Mouse (Mus musculus) gastrocnemius, adult 2 months (tissue): Measurements from ENCODE around the gene Ubald2. TPM values are rescaled to one million over a fixed set of nuclear protein-coding genes. Genes with fewer than 3 reads are reported as not detected.

Experiments
- DNase-seq: peaks from one replicate; pipeline ENCODE4 v3.0.0; 2022
- H3K27ac ChIP-seq: fragments of 200-600 bp; 2 replicates; pipeline ENCODE4 v1.8.1; 2022; ENCODE audit warnings: mild to moderate bottlenecking
- H3K4me3 ChIP-seq: fragments of 200-600 bp; 2 replicates; pipeline ENCODE4 v1.8.1; 2022; ENCODE audit warnings: mild to moderate bottlenecking, moderate library complexity
- CTCF ChIP-seq: fragments of 200-600 bp; IDR thresholded peaks from 2 replicates; pipeline ENCODE4 v1.8.1; 2022; ENCODE audit warnings: antibody characterized with exemption, mild to moderate bottlenecking, moderate library complexity
- intact Hi-C: fragments of 180-260 bp; cut with DNase I; formaldehyde crosslinking; loops from one replicate; pipeline ENCODE4 v1.15.1; 2025
- total RNA-seq, 2 experiments: library from RNA; stranded (reverse); gene quantifications; 2 replicates each; pipeline ENCODE4 v1.2.3; 2021

The Ubald2 gene
- total RNA-seq, 2 experiments from 2014 or later, result 38.7 to 50.9 TPM

GRCm38 (mm10) chr11:116430723-116431427, 3.0 kb upstream of the Ubald2 start:
- peak; percentile 11 for DNase-seq
- TF ChIP-seq CTCF, result no peak
- intact Hi-C loops, result loop anchor here (2.0 to 5.0 kb wide), 2 partner anchors 16 to 34 kb away; no protein-coding TSS in a partner anchor
- no peak overlapping the region for H3K27ac ChIP-seq
- no peak overlapping the region for H3K4me3 ChIP-seq

GRCm38 (mm10) chr11:116431428-116432077, 2.3 kb upstream of the Ubald2 start:
- H3K4me3 ChIP-seq, result no peak overlapping the region
- intact Hi-C loops, result loop anchor here (2.0 to 5.0 kb wide), 2 partner anchors 17 to 34 kb away; no protein-coding TSS in a partner anchor
- no peak overlapping the region for H3K27ac ChIP-seq
- no peak for TF ChIP-seq CTCF
- no peak for DNase-seq

DNA sequence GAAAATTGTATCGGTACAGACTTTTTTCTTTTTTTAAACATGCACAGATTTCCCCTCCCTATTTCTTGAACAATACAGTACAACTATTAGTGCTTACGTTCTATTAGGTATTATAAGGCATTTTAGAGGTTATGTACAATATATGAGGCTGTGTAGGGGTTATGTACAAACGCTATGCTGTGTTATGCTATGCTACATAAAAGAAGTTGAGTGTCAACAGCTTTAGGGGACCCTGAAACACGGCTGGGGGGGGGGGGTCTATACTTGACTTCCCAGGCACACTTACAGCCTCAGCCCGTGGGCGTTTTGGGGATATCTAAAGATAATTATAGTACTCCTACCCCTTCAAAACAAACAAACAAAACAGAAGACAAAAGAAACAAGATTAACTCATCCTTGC, 1.8 kb upstream of the Ubald2 start:
- no peak for TF ChIP-seq CTCF
- Histone ChIP-seq H3K4me3 (no peak overlapping the region), H3K27ac (no peak overlapping the region)
- intact Hi-C loops, result loop anchor here (5.0 kb wide), 1 partner anchor 35 kb away; no protein-coding TSS in a partner anchor
- DNase-seq, result no peak

- DNase-seq, result no peak
- TF ChIP-seq CTCF, result no peak
- intact Hi-C loops, result loop anchor here (5.0 kb wide), 1 partner anchor 35 kb away; no protein-coding TSS in a partner anchor
- Histone ChIP-seq H3K27ac (no peak overlapping the region), H3K4me3 (no peak overlapping the region)
Measured at GRCm38 (mm10) chr11:116432593-116433355, 1.1 kb upstream of the Ubald2 start.

DNA sequence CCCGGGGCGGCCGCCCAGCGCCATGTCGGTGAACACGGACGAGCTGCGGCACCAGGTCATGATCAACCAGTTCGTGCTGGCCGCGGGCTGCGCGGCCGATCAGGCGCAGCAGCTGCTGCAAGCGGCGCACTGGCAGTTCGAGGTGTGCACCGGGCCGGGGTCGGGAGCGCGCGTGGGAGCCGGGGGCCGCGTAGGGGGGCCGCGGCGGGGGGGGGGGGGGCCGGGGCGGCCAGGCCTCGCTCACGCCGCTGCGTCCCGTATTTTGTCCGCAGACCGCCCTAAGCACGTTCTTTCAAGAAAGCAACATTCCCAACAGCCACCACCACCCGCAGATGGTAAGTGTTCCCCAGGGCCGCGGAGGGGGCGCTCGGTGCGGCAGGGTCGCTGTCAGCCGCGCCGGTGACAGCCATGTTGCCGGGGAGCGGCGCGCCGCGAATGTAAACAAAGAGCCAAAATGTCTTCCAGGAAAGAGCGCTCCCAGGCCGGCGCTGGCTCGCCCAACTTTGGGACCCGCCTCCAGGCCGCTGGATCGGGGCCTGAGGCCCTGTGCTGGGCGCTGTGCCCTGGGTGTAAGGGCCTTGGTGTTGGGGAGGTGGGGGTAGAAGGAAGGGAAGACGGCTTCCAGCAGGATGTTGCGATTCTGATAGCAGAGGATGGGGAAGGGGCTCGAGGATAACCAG, 533 bp downstream of the Ubald2 start:
- TF ChIP-seq CTCF, result no peak
- Histone ChIP-seq H3K4me3 (peak overlapping the region; percentile 70), H3K27ac (peak overlapping the region; percentile 95)
- intact Hi-C loops, result loop anchor here (5.0 kb wide), 1 partner anchor 37 kb away; no protein-coding TSS in a partner anchor
- peak; percentile 90 for DNase-seq

DNA sequence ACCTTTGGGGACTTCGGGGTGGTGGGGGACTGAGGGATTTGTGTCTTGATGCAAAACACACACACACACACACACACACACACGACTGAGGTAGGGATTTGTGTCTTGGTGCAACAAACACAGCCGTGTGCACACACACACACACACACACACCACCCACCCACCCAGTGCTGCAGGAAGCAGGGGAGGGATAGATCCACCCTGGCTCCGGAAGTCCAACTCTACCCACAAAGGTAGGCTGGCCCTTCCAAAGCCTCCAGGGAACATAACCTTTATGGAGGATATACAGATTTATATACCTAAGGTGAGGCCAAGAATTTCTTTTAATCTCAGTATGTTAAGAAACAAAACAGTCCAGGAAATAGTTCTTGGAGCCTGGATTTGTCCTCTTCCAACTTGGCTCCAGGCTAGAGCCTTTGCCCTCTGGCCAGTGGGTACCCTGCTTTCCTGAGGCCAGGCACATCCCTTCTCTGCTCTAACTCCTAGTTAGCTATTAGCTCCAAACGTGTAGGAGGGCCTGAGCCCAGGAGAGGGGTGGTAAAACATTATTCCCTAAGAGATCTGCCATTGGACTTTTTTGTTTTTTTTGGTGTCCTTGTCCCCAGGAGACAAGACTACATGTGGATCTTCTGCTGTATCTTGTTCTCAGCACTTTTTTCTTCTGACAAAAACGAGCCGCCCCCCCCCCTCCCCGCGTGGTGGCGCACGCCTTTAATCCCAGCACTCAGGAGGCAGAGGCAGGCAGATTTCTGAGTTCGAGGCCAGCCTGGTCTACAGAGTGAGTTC, 1.3 kb downstream of the Ubald2 start:
- DNase-seq, result no peak
- Histone ChIP-seq H3K27ac (peak overlapping the region; percentile 95), H3K4me3 (peak overlapping the region; percentile 70)
- TF ChIP-seq CTCF, result no peak
- intact Hi-C loops, result loop anchor here (5.0 kb wide), 2 partner anchors 38 to 48 kb away; no protein-coding TSS in a partner anchor

DNA sequence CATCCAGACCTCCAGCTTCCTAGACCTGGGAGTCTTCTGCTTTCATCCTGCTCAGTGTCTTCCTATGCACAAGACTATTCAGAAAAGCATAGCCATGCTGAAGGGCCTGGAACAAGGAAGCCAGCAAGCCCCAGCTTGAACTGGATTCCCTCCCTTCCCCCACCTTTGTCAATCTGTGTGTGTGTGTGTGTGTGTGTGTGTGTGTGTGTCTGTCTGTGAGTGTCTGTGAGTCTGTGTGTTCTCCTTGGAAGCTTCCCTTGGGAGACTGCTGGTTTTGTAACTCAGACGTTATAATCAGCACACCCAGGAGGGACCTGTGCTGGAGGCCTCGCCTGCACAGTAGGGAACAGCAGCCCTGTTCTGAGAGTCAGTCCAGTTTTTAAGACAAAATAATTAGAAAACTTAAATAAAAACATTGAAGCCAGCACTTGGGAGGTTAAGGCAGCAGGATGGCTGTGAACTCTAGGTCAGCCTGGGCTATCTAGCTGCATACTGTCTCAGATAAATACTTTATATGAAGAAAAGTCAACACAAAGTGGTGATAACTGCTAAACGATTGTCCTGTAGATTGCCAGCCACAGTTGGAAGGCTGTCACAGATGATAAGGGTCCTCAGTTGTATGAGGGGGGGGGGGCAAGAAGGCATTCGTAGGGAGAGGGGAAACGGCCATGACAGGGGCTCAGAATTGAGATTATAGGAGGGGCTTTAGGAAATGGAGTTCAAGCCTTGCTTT, 2.3 kb downstream of the Ubald2 start:
- no peak for TF ChIP-seq CTCF
- intact Hi-C loops, result loop anchor here (5.0 kb wide), 1 partner anchor 49 kb away; no protein-coding TSS in a partner anchor
- Histone ChIP-seq H3K27ac (peak overlapping the region; percentile 95), H3K4me3 (peak overlapping the region; percentile 70)
- peak; percentile 26 for DNase-seq

DNA sequence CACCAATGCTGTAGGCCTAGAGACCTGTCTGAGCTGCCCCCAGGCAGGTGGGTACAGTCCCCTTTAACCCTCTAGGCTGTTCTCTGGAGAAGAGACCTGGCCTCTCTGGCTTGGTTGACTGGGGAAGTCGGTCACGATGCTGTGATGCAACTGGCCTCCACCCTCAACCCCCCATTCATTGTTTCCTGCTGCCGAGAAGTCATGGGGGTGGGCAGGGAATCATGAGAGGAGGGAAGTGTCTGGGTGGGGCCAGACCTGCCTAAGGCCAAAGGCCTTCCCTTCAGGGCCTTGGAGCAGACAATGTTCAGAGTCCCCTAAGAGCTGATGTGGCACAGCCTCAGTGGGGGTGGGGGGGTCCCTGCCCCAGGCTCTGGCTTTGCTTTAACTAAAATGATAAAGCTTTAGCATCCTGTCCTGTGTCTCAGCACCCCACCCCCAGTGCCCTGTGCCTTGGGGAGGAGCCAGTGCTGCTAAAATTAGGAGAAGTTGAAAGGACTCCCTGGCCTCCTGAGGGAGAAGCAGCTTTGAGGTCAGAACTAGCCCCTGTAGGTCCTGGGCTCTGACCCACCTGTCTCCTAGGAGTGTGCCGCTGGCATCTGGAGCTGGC, 2.9 kb downstream of the Ubald2 start:
- intact Hi-C loops, result loop anchor here (5.0 kb wide), 1 partner anchor 50 kb away; no protein-coding TSS in a partner anchor
- Histone ChIP-seq H3K4me3 (peak overlapping the region; percentile 70), H3K27ac (peak overlapping the region; percentile 95)
- no peak for TF ChIP-seq CTCF
- peak; percentile 87 for DNase-seq

GRCm38 (mm10) chr11:116437541-116437940, 3.6 kb downstream of the Ubald2 start:
- Histone ChIP-seq H3K4me3 (peak overlapping the region; percentile 70), H3K27ac (peak overlapping the region; percentile 95)
- TF ChIP-seq CTCF, result no peak
- intact Hi-C loops, result loop anchor here (5.0 kb wide), 1 partner anchor 50 kb away; no protein-coding TSS in a partner anchor
- peak; percentile 73 for DNase-seq
